Mouse (Mus musculus): ENCODE measurements around the gene BC051142. TPM values are rescaled to one million over a fixed set of nuclear protein-coding genes. Genes with fewer than 3 reads are reported as not detected.
"Not testable (repeated sequence)": the region's sequence is repeated elsewhere in the genome, so short reads cannot be mapped to it uniquely, and the experiment has no call there.

The BC051142 gene
- polyA plus RNA-seq, 1 experiment from 2014 or later, result 5.6 TPM

- Histone ChIP-seq H3K4me2 (replicated peaks) (no peak overlapping the region), H3K27me3 (no peaks in the 10 kb centered on the region), H3K27ac (no peak overlapping the region), H3K9ac (replicated peaks) (no peak overlapping the region), H3K4me1 (replicated peaks) (no peaks in the 10 kb centered on the region), H3K9me3 (no peaks in the 10 kb centered on the region), H3K4me3 (replicated peaks) (no peak overlapping the region), H3K36me3 (no peaks in the 10 kb centered on the region)
- WGBS, result 77% methylated on average over 7 of the region's 7 CpGs
- no peak for ATAC-seq
Observed at GRCm38 (mm10) chr17:34420014-34420413, 21.4 kb downstream of the BC051142 start.

GRCm38 (mm10) chr17:34427597-34427996 is 29.0 kb downstream of the BC051142 start:
- Histone ChIP-seq H3K27ac (no peak overlapping the region), H3K4me2 (replicated peaks) (no peak overlapping the region), H3K36me3 (no peaks in the 10 kb centered on the region), H3K9ac (replicated peaks) (no peak overlapping the region), H3K4me3 (replicated peaks) (no peak overlapping the region), H3K4me1 (replicated peaks) (no peaks in the 10 kb centered on the region), H3K27me3 (no peaks in the 10 kb centered on the region), H3K9me3 (no peaks in the 10 kb centered on the region)
- ATAC-seq, result no peak

- no peak for ATAC-seq
- 70% methylated on average over 4 of the region's 4 CpGs for WGBS
Observed at GRCm38 (mm10) chr17:34437120-34437519, 38.5 kb downstream of the BC051142 start.

GRCm38 (mm10) chr17:34437606-34438005 is 39.0 kb downstream of the BC051142 start:
- WGBS, result 73% methylated on average over 7 of the region's 7 CpGs
- peaks cover 6% of the 10 kb centered on the region; the same call in 1 of the 2 replicates for H3K9me3 ChIP-seq
- H3K36me3 ChIP-seq, result no peaks in the 10 kb centered on the region
- H3K4me2 ChIP-seq (replicated peaks), result no peak overlapping the region
- no peak overlapping the region for H3K4me3 ChIP-seq (replicated peaks)
- no peaks in the 10 kb centered on the region for H3K27me3 ChIP-seq
- H3K4me1 ChIP-seq (replicated peaks), result no peaks in the 10 kb centered on the region
- ATAC-seq, result no peak
- no peak overlapping the region for H3K27ac ChIP-seq
- H3K9ac ChIP-seq (replicated peaks), result no peak overlapping the region

More at GRCm38 (mm10) chr17:34437120-34437519, 38.5 kb downstream of the BC051142 start:
- H3K4me1 ChIP-seq (replicated peaks), result no peaks in the 10 kb centered on the region
- no peak overlapping the region for H3K4me2 ChIP-seq (replicated peaks)
- peaks cover 6% of the 10 kb centered on the region; the same call in 1 of the 2 replicates for H3K9me3 ChIP-seq
- no peaks in the 10 kb centered on the region for H3K36me3 ChIP-seq
- no peak overlapping the region for H3K27ac ChIP-seq
- H3K9ac ChIP-seq (replicated peaks), result no peak overlapping the region
- no peak overlapping the region for H3K4me3 ChIP-seq (replicated peaks)
- no peaks in the 10 kb centered on the region for H3K27me3 ChIP-seq

GRCm38 (mm10) chr17:34438588-34438987 is 40.0 kb downstream of the BC051142 start:
- Histone ChIP-seq H3K4me2 (replicated peaks) (no peak overlapping the region), H3K9me3 (peaks cover 6% of the 10 kb centered on the region; the same call in 1 of the 2 replicates), H3K4me3 (replicated peaks) (no peak overlapping the region), H3K27ac (no peak overlapping the region), H3K4me1 (replicated peaks) (no peaks in the 10 kb centered on the region), H3K9ac (replicated peaks) (no peak overlapping the region), H3K36me3 (no peaks in the 10 kb centered on the region), H3K27me3 (no peaks in the 10 kb centered on the region)
- no peak for ATAC-seq
- 60% methylated on average over 1 of the region's 1 CpGs for WGBS

- H3K36me3 ChIP-seq, result no peaks in the 10 kb centered on the region
- peaks cover 4% of the 10 kb centered on the region; the same call in 1 of the 2 replicates for H3K9me3 ChIP-seq
- no peak for ATAC-seq
- H3K27ac ChIP-seq, result no peak overlapping the region
- H3K9ac ChIP-seq (replicated peaks), result no peak overlapping the region
- no peak overlapping the region for H3K4me3 ChIP-seq (replicated peaks)
- no peaks in the 10 kb centered on the region for H3K4me1 ChIP-seq (replicated peaks)
- no peak overlapping the region for H3K4me2 ChIP-seq (replicated peaks)
- H3K27me3 ChIP-seq, result no peaks in the 10 kb centered on the region
- 58% methylated on average over 3 of the region's 3 CpGs for WGBS
Observed at GRCm38 (mm10) chr17:34439795-34440194, 41.2 kb downstream of the BC051142 start.

GRCm38 (mm10) chr17:34441990-34442389 is 43.4 kb downstream of the BC051142 start:
- no peaks in the 10 kb centered on the region for H3K36me3 ChIP-seq
- H3K4me1 ChIP-seq (replicated peaks), result no peaks in the 10 kb centered on the region
- H3K9ac ChIP-seq (replicated peaks), result no peak overlapping the region
- no peaks in the 10 kb centered on the region for H3K9me3 ChIP-seq
- no peaks in the 10 kb centered on the region for H3K27me3 ChIP-seq
- 90% methylated on average over 7 of the region's 7 CpGs for WGBS
- H3K4me2 ChIP-seq (replicated peaks), result no peak overlapping the region
- H3K27ac ChIP-seq, result no peak overlapping the region
- H3K4me3 ChIP-seq (replicated peaks), result no peak overlapping the region
- ATAC-seq, result no peak

- 81% methylated on average over 6 of the region's 6 CpGs for WGBS
- H3K27me3 ChIP-seq, result no peaks in the 10 kb centered on the region
Observed at GRCm38 (mm10) chr17:34448473-34449041, 49.9 kb downstream of the BC051142 start.

GRCm38 (mm10) chr17:34457668-34458067 is 59.0 kb downstream of the BC051142 start:
- Histone ChIP-seq H3K27me3 (no peaks in the 10 kb centered on the region), H3K36me3 (no peaks in the 10 kb centered on the region), H3K27ac (no peak overlapping the region), H3K9me3 (no peaks in the 10 kb centered on the region), H3K4me3 (replicated peaks) (no peak overlapping the region), H3K4me1 (replicated peaks) (no peaks in the 10 kb centered on the region), H3K9ac (replicated peaks) (no peak overlapping the region), H3K4me2 (replicated peaks) (no peak overlapping the region)
- 79% methylated on average over 4 of the region's 4 CpGs for WGBS
- no peak for ATAC-seq

More at GRCm38 (mm10) chr17:34448473-34449041, 49.9 kb downstream of the BC051142 start:
- no peak overlapping the region for H3K27ac ChIP-seq
- H3K9me3 ChIP-seq, result no peaks in the 10 kb centered on the region
- H3K4me3 ChIP-seq (replicated peaks), result no peak overlapping the region
- no peak overlapping the region for H3K9ac ChIP-seq (replicated peaks)
- no peaks in the 10 kb centered on the region for H3K4me1 ChIP-seq (replicated peaks)
- no peak for ATAC-seq
- H3K4me2 ChIP-seq (replicated peaks), result no peak overlapping the region
- no peaks in the 10 kb centered on the region for H3K36me3 ChIP-seq

- no peak overlapping the region for H3K4me2 ChIP-seq (replicated peaks)
- no peaks in the 10 kb centered on the region for H3K27me3 ChIP-seq
- ATAC-seq, result no peak
- H3K4me3 ChIP-seq (replicated peaks), result no peak overlapping the region
- no peak overlapping the region for H3K9ac ChIP-seq (replicated peaks)
- no peaks in the 10 kb centered on the region for H3K9me3 ChIP-seq
- no peak overlapping the region for H3K27ac ChIP-seq
- no peaks in the 10 kb centered on the region for H3K4me1 ChIP-seq (replicated peaks)
- H3K36me3 ChIP-seq, result no peaks in the 10 kb centered on the region
- 82% methylated on average over 3 of the region's 3 CpGs for WGBS
Observed at GRCm38 (mm10) chr17:34459255-34459654, 60.6 kb downstream of the BC051142 start.

GRCm38 (mm10) chr17:34465906-34466305 is 67.3 kb downstream of the BC051142 start:
- not testable (repeated sequence) for H3K27me3 ChIP-seq; H3K36me3 ChIP-seq; H3K9me3 ChIP-seq; H3K4me3 ChIP-seq (replicated peaks); H3K4me2 ChIP-seq (replicated peaks); H3K4me1 ChIP-seq (replicated peaks); H3K9ac ChIP-seq (replicated peaks); H3K27ac ChIP-seq; ATAC-seq

GRCm38 (mm10) chr17:34470491-34470890 is 71.9 kb downstream of the BC051142 start:
- no peak overlapping the region for H3K4me3 ChIP-seq (replicated peaks)
- H3K27me3 ChIP-seq, result no peaks in the 10 kb centered on the region
- H3K27ac ChIP-seq, result no peak overlapping the region
- H3K9ac ChIP-seq (replicated peaks), result no peak overlapping the region
- no peak for ATAC-seq
- 93% methylated on average over 2 of the region's 2 CpGs for WGBS
- H3K36me3 ChIP-seq, result no peaks in the 10 kb centered on the region
- no peak overlapping the region for H3K4me2 ChIP-seq (replicated peaks)
- H3K9me3 ChIP-seq, result no peaks in the 10 kb centered on the region
- no peaks in the 10 kb centered on the region for H3K4me1 ChIP-seq (replicated peaks)

GRCm38 (mm10) chr17:34475060-34475459 is 76.4 kb downstream of the BC051142 start:
- Histone ChIP-seq H3K9me3 (no peaks in the 10 kb centered on the region), H3K4me3 (replicated peaks) (no peak overlapping the region), H3K9ac (replicated peaks) (no peak overlapping the region), H3K4me2 (replicated peaks) (no peak overlapping the region), H3K27ac (no peak overlapping the region), H3K36me3 (no peaks in the 10 kb centered on the region), H3K27me3 (no peaks in the 10 kb centered on the region), H3K4me1 (replicated peaks) (no peaks in the 10 kb centered on the region)
- 82% methylated on average over 3 of the region's 3 CpGs for WGBS
- ATAC-seq, result no peak
